Mouse (Mus musculus): ENCODE data around the gene Fto.

- TF ChIP-seq HCFC1 (IDR thresholded peaks at IDR 0.05; ENCODE audit: borderline replicate concordance, insufficient read depth, low read length) = no peak
- TF ChIP-seq CHD2 (IDR thresholded peaks at IDR 0.05; ENCODE audit: low read depth, low read length) = no peak
- TF ChIP-seq ZC3H11A (IDR thresholded peaks at IDR 0.05; ENCODE audit: borderline replicate concordance, low read depth, low read length) = no peak
These were observed 49.4 kb upstream of the Fto start for GRCm38 (mm10) chr8:91263939-91264338.
